Mouse (Mus musculus): ENCODE results near the gene Ccdc9b. TPM values are rescaled to one million over a fixed set of nuclear protein-coding genes. Genes with fewer than 3 reads are reported as not detected.

Ccdc9b gene
- polyA plus RNA-seq, 1 experiment from 2014 or later = 0.36 TPM

DNA sequence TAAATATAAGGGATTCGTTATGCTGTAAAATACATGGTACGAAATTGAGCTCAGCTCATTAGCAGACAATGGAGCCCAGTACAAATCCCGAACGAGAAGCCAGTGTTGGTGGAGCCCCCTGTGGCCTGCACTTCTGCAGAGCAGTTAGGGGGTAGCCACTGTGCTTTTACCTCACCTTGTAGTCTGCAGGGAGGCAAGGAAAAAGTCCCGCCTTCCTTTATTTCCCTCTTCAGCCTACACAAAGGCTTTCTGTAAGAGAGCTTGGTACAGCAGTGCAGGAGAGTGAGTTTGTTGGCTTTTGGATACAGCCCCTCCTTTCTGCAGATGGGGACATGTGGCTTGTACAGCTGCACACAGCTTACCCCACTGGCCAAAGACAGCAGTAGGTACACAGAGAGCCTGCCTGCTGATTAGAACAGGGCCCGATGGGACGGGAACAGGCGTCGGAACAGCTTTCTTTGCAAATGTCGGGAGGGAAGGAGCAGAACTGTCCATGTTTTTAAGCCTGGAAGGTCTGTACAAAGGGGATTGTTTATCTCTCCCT is 13.0 kb downstream of the Ccdc9b start:
- peaks cover 7% of the 10 kb centered on the region; the same call in 1 of the 2 replicates for H3K27me3 ChIP-seq (ENCODE audit: control insufficient read depth, insufficient read depth, low read length)
- 17% methylated on average over 10 of the region's 10 CpGs for WGBS
- no peaks in the 10 kb centered on the region for H3K9me3 ChIP-seq (ENCODE audit: control insufficient read depth, low read length)
- no peak overlapping the region for H3K27ac ChIP-seq (ENCODE audit: low read depth, low read length)
- no peak overlapping the region for H3K4me3 ChIP-seq (ENCODE audit: low read depth, low read length)
- H3K36me3 ChIP-seq (ENCODE audit: control insufficient read depth, insufficient read depth, low read length) = no peaks in the 10 kb centered on the region
- H3K4me1 ChIP-seq (replicated peaks; ENCODE audit: control insufficient read depth, insufficient read depth, low read length) = peaks cover 24% of the 10 kb centered on the region
- H3K4me2 ChIP-seq (ENCODE audit: low read depth, low read length, severe bottlenecking) = no peak overlapping the region
- H3K9ac ChIP-seq (ENCODE audit: low read length) = peak overlapping the region; percentile 33; the same call in 1 of the 2 replicates
- DNase-seq (ENCODE audit: low spot score) (no peak), ATAC-seq (replicated peaks; ENCODE audit: low FRiP score) (no peak; the same call in 1 of the 2 replicates)

- Histone ChIP-seq H3K4me2 (ENCODE audit: low read depth, low read length, severe bottlenecking) (peak overlapping the region; percentile 98; the same call in 1 of the 2 replicates), H3K36me3 (ENCODE audit: control insufficient read depth, insufficient read depth, low read length) (no peaks in the 10 kb centered on the region), H3K4me1 (replicated peaks; ENCODE audit: control insufficient read depth, insufficient read depth, low read length) (peaks cover 24% of the 10 kb centered on the region), H3K4me3 (ENCODE audit: low read depth, low read length) (peak overlapping the region; percentile 91; the same call in 1 of the 2 replicates), H3K9ac (ENCODE audit: low read length) (no peak overlapping the region), H3K27me3 (ENCODE audit: control insufficient read depth, insufficient read depth, low read length) (peaks cover 14% of the 10 kb centered on the region), H3K27ac (ENCODE audit: low read depth, low read length) (no peak overlapping the region), H3K9me3 (ENCODE audit: control insufficient read depth, low read length) (no peaks in the 10 kb centered on the region)
- no peak for ATAC-seq (replicated peaks; ENCODE audit: low FRiP score)
- 45% methylated on average over 10 of the region's 10 CpGs for WGBS
- DNase-seq (ENCODE audit: low spot score) = no peak
Observed at GRCm38 (mm10) chr2:118747301-118747960, 15.0 kb downstream of the Ccdc9b start.

GRCm38 (mm10) chr2:118745915-118746901 is 16.3 kb downstream of the Ccdc9b start:
- under 1% methylated on average over 93 of the region's 113 CpGs for WGBS
- DNase-seq (ENCODE audit: low spot score) (peak; percentile 74), ATAC-seq (replicated peaks; ENCODE audit: low FRiP score) (peak; percentile 51)
- H3K9ac ChIP-seq (ENCODE audit: low read length) = peak overlapping the region; percentile 93
- peak overlapping the region; percentile 91 for H3K4me3 ChIP-seq (ENCODE audit: low read depth, low read length)
- peaks cover 14% of the 10 kb centered on the region for H3K27me3 ChIP-seq (ENCODE audit: control insufficient read depth, insufficient read depth, low read length)
- no peak overlapping the region for H3K27ac ChIP-seq (ENCODE audit: low read depth, low read length)
- H3K4me1 ChIP-seq (replicated peaks; ENCODE audit: control insufficient read depth, insufficient read depth, low read length) = peaks cover 24% of the 10 kb centered on the region
- H3K36me3 ChIP-seq (ENCODE audit: control insufficient read depth, insufficient read depth, low read length) = no peaks in the 10 kb centered on the region
- H3K9me3 ChIP-seq (ENCODE audit: control insufficient read depth, low read length) = no peaks in the 10 kb centered on the region
- peak overlapping the region; percentile 98 for H3K4me2 ChIP-seq (ENCODE audit: low read depth, low read length, severe bottlenecking)

DNA sequence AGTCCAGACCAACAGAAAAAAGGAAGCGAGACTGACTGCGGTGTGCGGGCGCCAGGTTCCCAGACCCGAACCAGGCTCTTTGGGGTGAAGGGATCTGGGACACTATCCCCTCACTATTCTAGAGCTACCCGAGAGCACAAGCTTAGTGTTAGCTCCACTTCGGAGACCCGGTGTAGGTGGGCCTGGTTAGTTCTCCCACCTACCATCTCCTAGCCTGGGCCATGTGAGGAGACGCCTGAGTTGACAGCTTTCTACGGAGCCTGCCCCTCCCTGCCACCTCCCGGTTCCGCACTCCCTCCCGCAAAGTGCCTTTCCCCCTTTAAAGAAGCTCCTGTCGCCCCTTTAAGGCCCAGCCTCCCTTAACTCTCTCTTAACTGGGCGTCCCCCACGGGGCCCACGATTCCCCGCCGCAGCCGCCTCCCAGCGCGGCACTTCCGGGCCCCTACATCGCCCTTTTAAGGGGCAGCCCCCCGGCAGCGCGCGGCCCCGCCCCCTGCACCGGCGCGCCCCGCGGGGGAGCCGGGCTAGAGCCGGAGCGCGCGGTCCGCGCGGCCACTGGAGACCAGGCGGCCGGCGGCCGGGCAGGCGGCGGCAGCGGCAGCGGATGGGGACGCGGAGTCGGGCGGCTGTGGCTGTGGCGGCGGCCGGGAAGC is 17.1 kb downstream of the Ccdc9b start, which contains the start of gene Inafm2:
Gene Inafm2 (plus strand): TSS at position 527 of the 653 bp plus-strand sequence.
- H3K4me1 ChIP-seq (replicated peaks; ENCODE audit: control insufficient read depth, insufficient read depth, low read length) = peaks cover 24% of the 10 kb centered on the region
- ATAC-seq (replicated peaks; ENCODE audit: low FRiP score) (peak; percentile 87), DNase-seq (ENCODE audit: low spot score) (peak; percentile 94)
- no peak within 1 kb of the TSS for H3K27ac ChIP-seq (ENCODE audit: low read depth, low read length)
- WGBS = under 1% methylated on average over 56 of the region's 57 CpGs
- H3K27me3 ChIP-seq (ENCODE audit: control insufficient read depth, insufficient read depth, low read length) = peaks cover 14% of the 10 kb centered on the region
- H3K4me2 ChIP-seq (ENCODE audit: low read depth, low read length, severe bottlenecking) = peak within 1 kb of the TSS; percentile 98
- H3K36me3 ChIP-seq (ENCODE audit: control insufficient read depth, insufficient read depth, low read length) = no peaks in the 10 kb centered on the region
- peak within 1 kb of the TSS; percentile 93 for H3K9ac ChIP-seq (ENCODE audit: low read length)
- H3K4me3 ChIP-seq (ENCODE audit: low read depth, low read length) = peak within 1 kb of the TSS; percentile 91
- H3K9me3 ChIP-seq (ENCODE audit: control insufficient read depth, low read length) = no peaks in the 10 kb centered on the region

DNA sequence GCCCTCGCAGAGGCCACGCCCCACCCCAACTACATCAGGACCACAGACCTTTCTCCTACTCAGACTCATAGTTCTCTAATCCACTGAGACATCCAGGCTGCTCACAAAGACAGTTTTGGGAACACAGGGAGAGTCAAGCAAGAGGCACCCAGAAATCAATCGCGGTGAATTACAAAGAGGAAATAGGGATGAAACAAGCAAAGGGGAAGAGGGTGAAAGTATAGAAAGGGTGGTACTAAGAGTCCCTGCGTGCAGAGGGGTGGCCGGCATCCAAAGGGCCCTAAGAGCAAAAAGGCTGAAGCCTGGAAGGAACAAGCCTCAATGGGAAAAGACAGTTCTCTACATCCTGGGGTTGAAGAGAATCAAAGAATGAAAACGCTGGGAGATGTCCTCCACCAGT is 17.8 kb downstream of the Ccdc9b start:
- H3K4me1 ChIP-seq (replicated peaks; ENCODE audit: control insufficient read depth, insufficient read depth, low read length) = peaks cover 24% of the 10 kb centered on the region
- DNase-seq (ENCODE audit: low spot score) (no peak), ATAC-seq (replicated peaks; ENCODE audit: low FRiP score) (no peak)
- H3K4me3 ChIP-seq (ENCODE audit: low read depth, low read length) = peak overlapping the region; percentile 91; the same call in 1 of the 2 replicates
- H3K9ac ChIP-seq (ENCODE audit: low read length) = no peak overlapping the region
- H3K36me3 ChIP-seq (ENCODE audit: control insufficient read depth, insufficient read depth, low read length) = no peaks in the 10 kb centered on the region
- peaks cover 14% of the 10 kb centered on the region for H3K27me3 ChIP-seq (ENCODE audit: control insufficient read depth, insufficient read depth, low read length)
- 9% methylated on average over 7 of the region's 7 CpGs for WGBS
- H3K4me2 ChIP-seq (ENCODE audit: low read depth, low read length, severe bottlenecking) = no peak overlapping the region; the same call in 1 of the 2 replicates
- no peak overlapping the region for H3K27ac ChIP-seq (ENCODE audit: low read depth, low read length)
- no peaks in the 10 kb centered on the region for H3K9me3 ChIP-seq (ENCODE audit: control insufficient read depth, low read length)

- Histone ChIP-seq H3K9ac (ENCODE audit: low read length) (no peak overlapping the region), H3K27ac (ENCODE audit: low read depth, low read length) (no peak overlapping the region), H3K4me3 (ENCODE audit: low read depth, low read length) (no peak overlapping the region), H3K4me1 (replicated peaks; ENCODE audit: control insufficient read depth, insufficient read depth, low read length) (peaks cover 15% of the 10 kb centered on the region), H3K9me3 (ENCODE audit: control insufficient read depth, low read length) (no peaks in the 10 kb centered on the region), H3K27me3 (ENCODE audit: control insufficient read depth, insufficient read depth, low read length) (peaks cover 14% of the 10 kb centered on the region), H3K36me3 (ENCODE audit: control insufficient read depth, insufficient read depth, low read length) (no peaks in the 10 kb centered on the region), H3K4me2 (ENCODE audit: low read depth, low read length, severe bottlenecking) (no peak overlapping the region; the same call in 1 of the 2 replicates)
- ATAC-seq (replicated peaks; ENCODE audit: low FRiP score) = no peak
- DNase-seq (ENCODE audit: low spot score) = no peak
- 34% methylated on average over 8 of the region's 8 CpGs for WGBS
Observed at GRCm38 (mm10) chr2:118743261-118743943, 19.1 kb downstream of the Ccdc9b start.

GRCm38 (mm10) chr2:118741183-118741582 is 21.3 kb downstream of the Ccdc9b start:
- ATAC-seq (replicated peaks; ENCODE audit: low FRiP score) (no peak), DNase-seq (ENCODE audit: low spot score) (no peak)
- H3K27me3 ChIP-seq (ENCODE audit: control insufficient read depth, insufficient read depth, low read length) = peaks cover 12% of the 10 kb centered on the region
- no peak overlapping the region for H3K4me2 ChIP-seq (ENCODE audit: low read depth, low read length, severe bottlenecking)
- WGBS = 75% methylated on average over 9 of the region's 9 CpGs
- H3K27ac ChIP-seq (ENCODE audit: low read depth, low read length) = no peak overlapping the region
- H3K36me3 ChIP-seq (ENCODE audit: control insufficient read depth, insufficient read depth, low read length) = no peaks in the 10 kb centered on the region
- peaks cover 7% of the 10 kb centered on the region; the same call in 1 of the 2 replicates for H3K4me1 ChIP-seq (replicated peaks; ENCODE audit: control insufficient read depth, insufficient read depth, low read length)
- H3K9ac ChIP-seq (ENCODE audit: low read length) = no peak overlapping the region
- H3K9me3 ChIP-seq (ENCODE audit: control insufficient read depth, low read length) = no peaks in the 10 kb centered on the region
- H3K4me3 ChIP-seq (ENCODE audit: low read depth, low read length) = no peak overlapping the region
